Mouse (Mus musculus) lung, postnatal 0 days (tissue): Measurements from ENCODE around the gene Pcdh7. TPM values are rescaled to one million over a fixed set of nuclear protein-coding genes. Genes with fewer than 3 reads are reported as not detected.

Experiments used
- ATAC-seq: fragments of 200-750 bp; cut with Nextera tagmentation; 2 replicates; pipeline ENCODE4 v1.8.0; 2017; ENCODE audit warnings: moderate library complexity
- DNase-seq: peaks from one replicate; pipeline ENCODE4 v3.0.0-alpha.2; 2016; ENCODE audit warnings: low spot score
- H3K27ac ChIP-seq: fragments of 300-500 bp; sonication (generic); 2 replicates; pipeline ENCODE4 v1.5.1; 2014; ENCODE audit warnings: antibody characterized with exemption, mild to moderate bottlenecking, low read length, mixed read lengths
- H3K27me3 ChIP-seq: fragments of 300-500 bp; sonication (generic); replicated peaks from 2 replicates; pipeline ENCODE4 v1.6.1; 2014; ENCODE audit warnings: low read length, mixed read lengths; ENCODE audit not compliant: insufficient read depth
- H3K36me3 ChIP-seq: fragments of 300-500 bp; sonication (generic); 2 replicates; pipeline ENCODE4 v1.6.1; 2014; ENCODE audit warnings: low read length, mixed read lengths; ENCODE audit not compliant: insufficient read depth
- H3K4me1 ChIP-seq: fragments of 300-500 bp; sonication (generic); 2 replicates; pipeline ENCODE4 v1.6.1; 2014; ENCODE audit warnings: antibody characterized with exemption, low read depth, low read length, mixed read lengths; ENCODE audit not compliant: insufficient read depth
- H3K4me2 ChIP-seq: fragments of 300-500 bp; sonication (generic); replicated peaks from 2 replicates; pipeline ENCODE4 v1.6.1; 2014; ENCODE audit warnings: low read depth, mild to moderate bottlenecking, low read length, moderate library complexity, mixed read lengths
- H3K4me3 ChIP-seq: fragments of 300-500 bp; sonication (generic); 2 replicates; pipeline ENCODE4 v1.5.1; 2014; ENCODE audit warnings: low read depth, low read length
- H3K9ac ChIP-seq: fragments of 300-500 bp; sonication (generic); replicated peaks from 2 replicates; pipeline ENCODE4 v1.6.1; 2014; ENCODE audit warnings: low read depth, mild to moderate bottlenecking
- H3K9me3 ChIP-seq: fragments of 300-500 bp; sonication (generic); 2 replicates; pipeline ENCODE4 v1.6.1; 2016; ENCODE audit warnings: low read length, mixed read lengths
- CTCF ChIP-seq: IDR thresholded peaks from 2 replicates; pipeline ENCODE4 v1.5.1; 2016; ENCODE audit warnings: antibody characterized with exemption, mild to moderate bottlenecking
- EP300 ChIP-seq: IDR thresholded peaks from 2 replicates; pipeline ENCODE4 v1.6.1; 2016; ENCODE audit warnings: antibody characterized with exemption, mild to moderate bottlenecking, control low read depth
- WGBS: fragments of 180-500 bp; shearing (Covaris S2); extraction: QIAGEN DNeasy Blood & Tissue Kit; methylation state at CpG from one replicate; pipeline ENCODE4 v1.1.7; 2014; 5-methylcytosine and 5-hydroxymethylcytosine counted together
- polyA plus RNA-seq: library from polyadenylated mRNA; unstranded; fragments of >200 nt; fragmentation: Nextera tagmentation; extraction: Ambion mirVana; gene quantifications from 2 replicates; pipeline ENCODE4 v1.2.1, GENCODE M21; 2015

The Pcdh7 gene
- polyA plus RNA-seq, 1 experiment from 2014 or later, result 1.2 TPM

GRCm38 (mm10) chr5:57837150-57837549 is 119.4 kb downstream of the Pcdh7 start:
- Histone ChIP-seq H3K27ac (no peak overlapping the region), H3K4me3 (no peak overlapping the region), H3K9me3 (no peaks in the 10 kb centered on the region), H3K9ac (no peak overlapping the region), H3K4me1 (no peaks in the 10 kb centered on the region), H3K4me2 (no peak overlapping the region), H3K36me3 (no peaks in the 10 kb centered on the region), H3K27me3 (no peaks in the 10 kb centered on the region)
- no peak for TF ChIP-seq EP300
- TF ChIP-seq CTCF, result no peak
- DNase-seq (no peak), ATAC-seq (no peak)
- WGBS, result 51% methylated on average over 2 of the region's 2 CpGs

- ATAC-seq, result no peak
These were observed 123.8 kb downstream of the Pcdh7 start for GRCm38 (mm10) chr5:57841357-57842119.

GRCm38 (mm10) chr5:57847500-57847899 is 129.7 kb downstream of the Pcdh7 start:
- no peaks in the 10 kb centered on the region for H3K9me3 ChIP-seq
- H3K4me3 ChIP-seq, result no peak overlapping the region
- no peaks in the 10 kb centered on the region for H3K27me3 ChIP-seq
- no peak overlapping the region for H3K9ac ChIP-seq
- no peak overlapping the region for H3K27ac ChIP-seq
- no peak overlapping the region for H3K4me2 ChIP-seq
- no peak for DNase-seq
- WGBS, result 56% methylated on average over 3 of the region's 3 CpGs
- ATAC-seq, result no peak
- no peak for TF ChIP-seq CTCF
- H3K4me1 ChIP-seq, result no peaks in the 10 kb centered on the region
- no peaks in the 10 kb centered on the region for H3K36me3 ChIP-seq

More at GRCm38 (mm10) chr5:57841357-57842119, 123.8 kb downstream of the Pcdh7 start:
- no peak overlapping the region for H3K27ac ChIP-seq
- no peaks in the 10 kb centered on the region for H3K36me3 ChIP-seq
- H3K9ac ChIP-seq, result no peak overlapping the region
- H3K4me3 ChIP-seq, result no peak overlapping the region
- no peaks in the 10 kb centered on the region for H3K27me3 ChIP-seq
- no peak for DNase-seq
- TF ChIP-seq CTCF (no peak), EP300 (no peak)
- H3K9me3 ChIP-seq, result no peaks in the 10 kb centered on the region
- no peaks in the 10 kb centered on the region for H3K4me1 ChIP-seq
- H3K4me2 ChIP-seq, result no peak overlapping the region
- WGBS, result 50% methylated on average over 5 of the region's 5 CpGs

GRCm38 (mm10) chr5:57850111-57850510 is 132.3 kb downstream of the Pcdh7 start:
- Histone ChIP-seq H3K4me3 (no peak overlapping the region), H3K4me2 (no peak overlapping the region), H3K4me1 (no peaks in the 10 kb centered on the region), H3K9me3 (no peaks in the 10 kb centered on the region), H3K27me3 (no peaks in the 10 kb centered on the region), H3K9ac (no peak overlapping the region), H3K27ac (no peak overlapping the region), H3K36me3 (no peaks in the 10 kb centered on the region)
- WGBS, result 70% methylated on average over 2 of the region's 2 CpGs
- TF ChIP-seq EP300 (no peak), CTCF (no peak)
- no peak for DNase-seq
- ATAC-seq, result no peak

- DNase-seq (no peak), ATAC-seq (no peak)
- WGBS, result 71% methylated on average over 3 of the region's 3 CpGs
- Histone ChIP-seq H3K4me1 (no peaks in the 10 kb centered on the region), H3K4me2 (no peak overlapping the region), H3K27ac (no peak overlapping the region), H3K36me3 (no peaks in the 10 kb centered on the region), H3K9me3 (no peaks in the 10 kb centered on the region), H3K4me3 (no peak overlapping the region), H3K27me3 (no peaks in the 10 kb centered on the region), H3K9ac (no peak overlapping the region)
- TF ChIP-seq EP300, result no peak
- no peak for TF ChIP-seq CTCF
These were observed 139.5 kb downstream of the Pcdh7 start for GRCm38 (mm10) chr5:57857316-57857715.

GRCm38 (mm10) chr5:57864254-57864653 is 146.5 kb downstream of the Pcdh7 start:
- H3K9me3 ChIP-seq, result no peaks in the 10 kb centered on the region
- H3K36me3 ChIP-seq, result no peaks in the 10 kb centered on the region
- no peak overlapping the region for H3K27ac ChIP-seq
- H3K9ac ChIP-seq, result no peak overlapping the region
- H3K4me2 ChIP-seq, result no peak overlapping the region
- no peak for ATAC-seq
- peaks cover 3% of the 10 kb centered on the region; the same call in 1 of the 2 replicates for H3K4me1 ChIP-seq
- DNase-seq, result no peak
- no peaks in the 10 kb centered on the region for H3K27me3 ChIP-seq
- H3K4me3 ChIP-seq, result no peak overlapping the region
- TF ChIP-seq CTCF, result no peak
- TF ChIP-seq EP300, result no peak
- 81% methylated on average over 3 of the region's 3 CpGs for WGBS
